Mouse (Mus musculus) liver, embryonic 15.5 days (tissue): ENCODE results near the gene Naa11. TPM values are rescaled to one million over a fixed set of nuclear protein-coding genes. Genes with fewer than 3 reads are reported as not detected.

Source experiments
- ATAC-seq: fragments of 200-750 bp; cut with Nextera tagmentation; 2 replicates; pipeline ENCODE4 v1.8.0; 2017; ENCODE audit warnings: moderate number of reproducible peaks, mild to moderate bottlenecking, moderate library complexity; ENCODE audit not compliant: insufficient read depth
- H3K27ac ChIP-seq: fragments of 300-500 bp; sonication (generic); replicated peaks from 2 replicates; pipeline ENCODE4 v1.5.1; 2015; ENCODE audit warnings: mild to moderate bottlenecking, inconsistent platforms
- H3K27me3 ChIP-seq: fragments of 300-500 bp; sonication (generic); 2 replicates; pipeline ENCODE4 v1.6.1; 2015; ENCODE audit warnings: mild to moderate bottlenecking, inconsistent platforms
- H3K36me3 ChIP-seq: fragments of 300-500 bp; sonication (generic); replicated peaks from 2 replicates; pipeline ENCODE4 v1.6.1; 2015; ENCODE audit warnings: moderate library complexity, mild to moderate bottlenecking, inconsistent platforms
- H3K4me1 ChIP-seq: fragments of 300-500 bp; sonication (generic); replicated peaks from 2 replicates; pipeline ENCODE4 v1.6.1; 2015; ENCODE audit warnings: inconsistent platforms
- H3K4me2 ChIP-seq: fragments of 300-500 bp; sonication (generic); 2 replicates; pipeline ENCODE4 v1.6.1; 2015; ENCODE audit warnings: moderate library complexity, mild to moderate bottlenecking, inconsistent platforms
- H3K4me3 ChIP-seq: fragments of 300-500 bp; sonication (generic); replicated peaks from 2 replicates; pipeline ENCODE4 v1.5.1; 2015; ENCODE audit warnings: mild to moderate bottlenecking, inconsistent platforms
- H3K9ac ChIP-seq: fragments of 300-500 bp; sonication (generic); 2 replicates; pipeline ENCODE4 v1.6.1; 2015; ENCODE audit warnings: moderate library complexity, mild to moderate bottlenecking, inconsistent platforms
- H3K9me3 ChIP-seq: fragments of 300-500 bp; sonication (generic); replicated peaks from 2 replicates; pipeline ENCODE4 v1.6.1; 2016; ENCODE audit warnings: inconsistent platforms
- WGBS: fragments of 180-500 bp; shearing (Covaris S2); methylation state at CpG from one replicate; pipeline ENCODE4 v1.1.7; 2015; ENCODE audit warnings: mixed read lengths; ENCODE audit not compliant: insufficient replicate concordance; 5-methylcytosine and 5-hydroxymethylcytosine counted together
- polyA plus RNA-seq: library from polyadenylated mRNA; unstranded; fragments of >200 nt; fragmentation: Nextera tagmentation; extraction: Ambion mirVana; gene quantifications from 2 replicates; pipeline ENCODE4 v1.2.1, GENCODE M21; 2015

Gene Naa11
- polyA plus RNA-seq, 1 experiment from 2014 or later, result not detected

DNA sequence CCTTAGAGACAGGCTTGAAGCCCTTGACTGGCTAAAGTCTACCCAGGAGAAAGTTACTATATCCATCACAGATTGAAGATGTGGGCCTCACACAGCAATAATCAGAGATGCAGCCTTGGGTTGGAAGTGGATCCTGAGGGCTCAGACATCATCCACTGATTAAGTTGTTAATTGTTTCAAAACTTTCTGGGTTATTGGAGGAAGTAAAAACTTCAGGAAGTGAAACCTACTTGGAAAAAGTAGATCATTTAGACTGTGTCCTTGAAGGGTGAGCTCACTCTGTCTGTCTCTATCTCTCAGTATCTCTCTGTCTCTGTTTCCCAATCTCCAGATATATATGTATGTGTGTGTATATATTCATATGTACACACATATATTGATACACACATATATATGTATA, 47.0 kb downstream of the Naa11 start:
- no peaks in the 10 kb centered on the region for H3K4me1 ChIP-seq
- no peak for ATAC-seq

DNA sequence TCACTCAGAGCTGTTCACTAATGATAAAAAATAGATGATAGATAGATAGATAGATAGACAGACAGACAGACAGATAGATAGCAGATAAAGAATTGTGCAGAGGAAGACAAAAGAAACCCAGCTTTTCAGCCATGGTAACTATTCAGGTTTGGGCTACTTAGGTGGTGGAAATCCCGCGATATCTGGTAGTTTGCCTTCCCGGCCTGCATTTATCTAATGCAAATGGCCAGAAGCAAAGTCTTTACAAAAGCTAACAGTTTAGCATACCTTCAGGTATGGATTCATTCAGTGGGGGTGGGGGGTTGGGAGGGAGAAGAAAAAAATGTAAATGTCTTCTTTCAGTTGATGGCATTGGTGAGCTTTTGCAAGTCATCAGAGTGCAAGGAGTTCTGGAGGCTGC, 48.0 kb downstream of the Naa11 start:
- Histone ChIP-seq H3K27me3 (no peaks in the 10 kb centered on the region), H3K4me1 (no peaks in the 10 kb centered on the region), H3K4me2 (no peak overlapping the region), H3K9me3 (0 out of 2 replicates have a peak, but pooled peaks cover 4% of the 10 kb centered on the region), H3K9ac (no peak overlapping the region), H3K4me3 (no peak overlapping the region), H3K27ac (no peak overlapping the region), H3K36me3 (no peaks in the 10 kb centered on the region)
- ATAC-seq, result no peak
- 75% methylated on average over 3 of the region's 3 CpGs for WGBS

More for the DNA sequence above, 47.0 kb downstream of the Naa11 start:
- Histone ChIP-seq H3K36me3 (no peaks in the 10 kb centered on the region), H3K27ac (no peak overlapping the region), H3K9me3 (0 out of 2 replicates have a peak, but pooled peaks cover 4% of the 10 kb centered on the region), H3K4me3 (no peak overlapping the region), H3K9ac (no peak overlapping the region), H3K4me2 (no peak overlapping the region), H3K27me3 (no peaks in the 10 kb centered on the region)

- ATAC-seq, result no peak
- 40% methylated on average over 3 of the region's 3 CpGs for WGBS
- H3K9ac ChIP-seq, result no peak overlapping the region
- no peaks in the 10 kb centered on the region for H3K36me3 ChIP-seq
- no peak overlapping the region for H3K4me2 ChIP-seq
- no peak overlapping the region for H3K27ac ChIP-seq
- no peak overlapping the region for H3K4me3 ChIP-seq
- no peaks in the 10 kb centered on the region for H3K27me3 ChIP-seq
- H3K9me3 ChIP-seq, result no peaks in the 10 kb centered on the region
- H3K4me1 ChIP-seq, result no peaks in the 10 kb centered on the region
These were observed 57.4 kb downstream of the Naa11 start for GRCm38 (mm10) chr5:97334794-97335193.

Other genes with a start within 250 kb of the Naa11 start
- gene Gk2, start 64.6 kb upstream of the Naa11 start, polyA plus RNA-seq, result not detected in 2 replicates